Mouse (Mus musculus) kidney, embryonic 15.5 days (tissue): ENCODE results near the gene 1700001K19Rik. TPM values are rescaled to one million over a fixed set of nuclear protein-coding genes. Genes with fewer than 3 reads are reported as not detected.

ENCODE experiments used
- ATAC-seq: fragments of 200-750 bp; cut with Nextera tagmentation; replicated peaks from 2 replicates; pipeline ENCODE4 v1.8.0; 2017; ENCODE audit warnings: moderate TSS enrichment; ENCODE audit not compliant: low FRiP score
- H3K27ac ChIP-seq: fragments of 300-500 bp; sonication (generic); 2 replicates; pipeline ENCODE4 v1.5.1; 2015; ENCODE audit warnings: mild to moderate bottlenecking, inconsistent platforms
- H3K27me3 ChIP-seq: fragments of 300-500 bp; sonication (generic); 2 replicates; pipeline ENCODE4 v1.6.1; 2015; ENCODE audit warnings: inconsistent platforms
- H3K36me3 ChIP-seq: fragments of 300-500 bp; sonication (generic); 2 replicates; pipeline ENCODE4 v1.6.1; 2015; ENCODE audit warnings: inconsistent platforms
- H3K4me1 ChIP-seq: fragments of 300-500 bp; sonication (generic); 2 replicates; pipeline ENCODE4 v1.6.1; 2015; ENCODE audit warnings: inconsistent platforms
- H3K4me2 ChIP-seq: fragments of 300-500 bp; sonication (generic); 2 replicates; pipeline ENCODE4 v1.6.1; 2015; ENCODE audit warnings: moderate library complexity, mild to moderate bottlenecking, inconsistent platforms
- H3K4me3 ChIP-seq: fragments of 300-500 bp; sonication (generic); replicated peaks from 2 replicates; pipeline ENCODE4 v1.5.1; 2015; ENCODE audit warnings: mild to moderate bottlenecking, inconsistent platforms
- H3K9ac ChIP-seq: fragments of 300-500 bp; sonication (generic); 2 replicates; pipeline ENCODE4 v1.6.1; 2015; ENCODE audit warnings: mild to moderate bottlenecking, inconsistent platforms
- H3K9me3 ChIP-seq: fragments of 300-500 bp; sonication (generic); replicated peaks from 2 replicates; pipeline ENCODE4 v1.6.1; 2016; ENCODE audit warnings: inconsistent platforms
- WGBS: fragments of 180-500 bp; shearing (Covaris S2); methylation state at CpG from one replicate; pipeline ENCODE4 v1.1.7; 2015; ENCODE audit warnings: mixed read lengths; 5-methylcytosine and 5-hydroxymethylcytosine counted together
- microRNA-seq: library from miRNA; unstranded; fragments of <30 nt; microRNA quantifications from one replicate; pipeline ENCODE4, GENCODE M21; 2016
- polyA plus RNA-seq: library from polyadenylated mRNA; unstranded; fragments of >200 nt; fragmentation: Nextera tagmentation; extraction: Ambion mirVana; gene quantifications from 2 replicates; pipeline ENCODE4 v1.2.1, GENCODE M21; 2015

1700001K19Rik gene
- polyA plus RNA-seq, 1 experiment from 2014 or later = 0.27 TPM

GRCm38 (mm10) chr12:110637507-110638114 is 44.8 kb downstream of the 1700001K19Rik start:
- no peak overlapping the region for H3K4me2 ChIP-seq
- no peak overlapping the region for H3K4me3 ChIP-seq
- 93% methylated on average over 13 of the region's 13 CpGs for WGBS
- no peak overlapping the region for H3K9ac ChIP-seq
- H3K9me3 ChIP-seq = no peaks in the 10 kb centered on the region
- no peak overlapping the region for H3K27ac ChIP-seq
- H3K4me1 ChIP-seq = no peaks in the 10 kb centered on the region
- H3K36me3 ChIP-seq = peaks cover 100% of the 10 kb centered on the region
- no peak for ATAC-seq
- H3K27me3 ChIP-seq = no peaks in the 10 kb centered on the region

GRCm38 (mm10) chr12:110636293-110636692 is 46.1 kb downstream of the 1700001K19Rik start:
- no peak for ATAC-seq
- no peak overlapping the region for H3K4me2 ChIP-seq
- WGBS = 94% methylated on average over 12 of the region's 12 CpGs

GRCm38 (mm10) chr12:110630056-110630455 is 52.4 kb downstream of the 1700001K19Rik start:
- Histone ChIP-seq H3K4me2 (no peak overlapping the region), H3K9me3 (no peaks in the 10 kb centered on the region), H3K27me3 (no peaks in the 10 kb centered on the region), H3K9ac (no peak overlapping the region), H3K27ac (no peak overlapping the region), H3K36me3 (peaks cover 100% of the 10 kb centered on the region), H3K4me3 (no peak overlapping the region), H3K4me1 (no peaks in the 10 kb centered on the region)
- WGBS = 95% methylated on average over 11 of the region's 11 CpGs
- no peak for ATAC-seq

More at GRCm38 (mm10) chr12:110636293-110636692, 46.1 kb downstream of the 1700001K19Rik start:
- Histone ChIP-seq H3K4me1 (no peaks in the 10 kb centered on the region), H3K27ac (no peak overlapping the region), H3K4me3 (no peak overlapping the region), H3K36me3 (peaks cover 100% of the 10 kb centered on the region), H3K9ac (no peak overlapping the region), H3K27me3 (no peaks in the 10 kb centered on the region), H3K9me3 (no peaks in the 10 kb centered on the region)

Small RNAs within 50 kb of the gene (microRNA-seq; reads per million reads assigned to microRNA genes)
- not detected for gene Gm27299

Other genes with a start within 250 kb of the 1700001K19Rik start
- 141 and 143 TPM in 2 replicates for gene Ppp2r5c, start 235.5 kb downstream of the 1700001K19Rik start, polyA plus RNA-seq
- 38.6 and 52.4 TPM in 2 replicates for gene Dync1h1, start 81.2 kb downstream of the 1700001K19Rik start, polyA plus RNA-seq
- gene Hsp90aa1, start 20.1 kb upstream of the 1700001K19Rik start, polyA plus RNA-seq = 994 and 1,027 TPM in 2 replicates
- gene Wdr20, start 55.3 kb upstream of the 1700001K19Rik start, polyA plus RNA-seq = 23.8 and 24.4 TPM in 2 replicates
- gene Mok, start 158.3 kb upstream of the 1700001K19Rik start, polyA plus RNA-seq = 6.2 and 7.8 TPM in 2 replicates
- 6.1 and 6.4 TPM in 2 replicates for gene Zfp839, start 167.6 kb upstream of the 1700001K19Rik start, polyA plus RNA-seq
- gene Cinp, start 206.5 kb upstream of the 1700001K19Rik start, polyA plus RNA-seq = 78.6 and 80.8 TPM in 2 replicates
- 3.7 and 4.7 TPM in 2 replicates for gene Tecpr2, start 206.6 kb upstream of the 1700001K19Rik start, polyA plus RNA-seq